Mouse (Mus musculus) forebrain, postnatal 0 days (tissue): ENCODE results near the gene Tatdn3. TPM values are rescaled to one million over a fixed set of nuclear protein-coding genes. Genes with fewer than 3 reads are reported as not detected.
A peak's percentile ranks its signal among the peaks of the same experiment; 100 is the strongest.

ENCODE experiments used
- ATAC-seq: fragments of 200-750 bp; cut with Nextera tagmentation; 2 replicates; pipeline ENCODE4 v1.8.0; 2017; ENCODE audit warnings: mild to moderate bottlenecking, moderate library complexity
- DNase-seq: peaks from one replicate; pipeline ENCODE4 v3.0.0-alpha.2; 2015
- H3K27ac ChIP-seq: fragments of 300-500 bp; sonication (generic); 2 replicates; pipeline ENCODE4 v1.5.1; 2014; ENCODE audit warnings: low read depth, mild to moderate bottlenecking, antibody characterized with exemption, low read length, moderate library complexity, mixed read lengths
- H3K27me3 ChIP-seq: fragments of 300-500 bp; sonication (generic); 2 replicates; pipeline ENCODE4 v1.6.1; 2014; ENCODE audit warnings: mild to moderate bottlenecking, low read length, mixed read lengths; ENCODE audit not compliant: insufficient read depth
- H3K36me3 ChIP-seq: fragments of 300-500 bp; sonication (generic); 2 replicates; pipeline ENCODE4 v1.6.1; 2014; ENCODE audit warnings: mild to moderate bottlenecking, moderate library complexity; ENCODE audit not compliant: insufficient read depth
- H3K4me1 ChIP-seq: fragments of 300-500 bp; sonication (generic); 2 replicates; pipeline ENCODE4 v1.6.1; 2014; ENCODE audit warnings: antibody characterized with exemption; ENCODE audit not compliant: insufficient read depth
- H3K4me2 ChIP-seq: fragments of 300-500 bp; sonication (generic); 2 replicates; pipeline ENCODE4 v1.6.1; 2014; ENCODE audit warnings: low read depth, mild to moderate bottlenecking, moderate library complexity
- H3K4me3 ChIP-seq: fragments of 300-500 bp; sonication (generic); 2 replicates; pipeline ENCODE4 v1.5.1; 2014; ENCODE audit warnings: low read depth, low read length, mixed read lengths
- H3K9ac ChIP-seq: fragments of 300-500 bp; sonication (generic); 2 replicates; pipeline ENCODE4 v1.6.1; 2014; ENCODE audit warnings: mild to moderate bottlenecking
- H3K9me3 ChIP-seq: fragments of 300-500 bp; sonication (generic); 2 replicates; pipeline ENCODE4 v1.6.1; 2016; ENCODE audit warnings: low read length
- CTCF ChIP-seq: sonication (generic); IDR thresholded peaks from 2 replicates; pipeline ENCODE4 v1.5.1; 2016; ENCODE audit warnings: antibody characterized with exemption, control low read depth, low read depth
- WGBS: fragments of 180-500 bp; shearing (Covaris S2); extraction: QIAGEN DNeasy Blood & Tissue Kit; methylation state at CpG from one replicate; pipeline ENCODE4 v1.1.7; 2014; 5-methylcytosine and 5-hydroxymethylcytosine counted together
- polyA plus RNA-seq: library from polyadenylated mRNA; unstranded; fragments of >200 nt; fragmentation: Nextera tagmentation; extraction: Ambion mirVana; gene quantifications from 2 replicates; pipeline ENCODE4 v1.2.1, GENCODE M21; 2015
- total RNA-seq: library from RNA; depleted of rRNA; stranded (reverse); fragments of >200 nt; gene quantifications from 2 replicates; pipeline ENCODE4 v1.2.3, GENCODE M21; 2014

Gene Tatdn3
- total and polyA plus RNA-seq, 2 experiments from 2014 or later = 13.2 to 23.0 TPM

DNA sequence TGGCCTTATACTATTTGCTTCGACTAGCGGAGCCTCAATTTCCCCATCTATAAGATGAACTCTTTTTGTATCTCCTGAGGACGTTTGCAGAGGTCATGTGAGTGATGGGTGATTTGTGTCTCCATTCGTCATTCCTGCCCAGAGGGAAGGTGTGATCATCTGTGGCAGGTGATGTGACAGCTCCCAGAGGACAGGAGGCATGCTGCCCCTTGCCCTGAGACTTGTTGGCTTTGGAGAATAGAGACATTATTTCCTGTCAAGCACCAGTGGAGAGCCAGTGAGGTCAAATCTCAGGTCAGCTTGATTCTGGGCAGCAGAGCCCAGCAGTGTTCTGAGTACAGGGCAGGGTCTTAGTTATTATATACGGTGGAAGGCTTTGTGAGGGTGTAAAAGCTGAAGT is 36.4 kb upstream of the Tatdn3 start:
- no peaks in the 10 kb centered on the region for H3K4me1 ChIP-seq
- H3K27ac ChIP-seq = no peak overlapping the region
- no peak overlapping the region for H3K4me3 ChIP-seq
- no peak for DNase-seq
- no peak for TF ChIP-seq CTCF
- no peaks in the 10 kb centered on the region for H3K9me3 ChIP-seq
- H3K4me2 ChIP-seq = no peak overlapping the region
- H3K36me3 ChIP-seq = no peaks in the 10 kb centered on the region
- no peak overlapping the region for H3K9ac ChIP-seq
- 46% methylated on average over 5 of the region's 5 CpGs for WGBS
- no peak for ATAC-seq
- 0 out of 2 replicates have a peak, but pooled peaks cover 3% of the 10 kb centered on the region for H3K27me3 ChIP-seq

- Histone ChIP-seq H3K9me3 (no peaks in the 10 kb centered on the region), H3K4me3 (peak within 1 kb of the TSS; percentile 49), H3K27ac (no peak within 1 kb of the TSS), H3K4me2 (peak within 1 kb of the TSS; percentile 99), H3K4me1 (no peaks in the 10 kb centered on the region), H3K36me3 (no peaks in the 10 kb centered on the region), H3K27me3 (0 out of 2 replicates have a peak, but pooled peaks cover 3% of the 10 kb centered on the region), H3K9ac (peak within 1 kb of the TSS; percentile 47)
- ATAC-seq (peak; percentile 80), DNase-seq (peak; percentile 40)
- WGBS = 3% methylated on average over 88 of the region's 95 CpGs
- TF ChIP-seq CTCF = peak; percentile 68
These were observed 35.3 kb upstream of the Tatdn3 start, which contains the start of gene Batf3 for GRCm38 (mm10) chr1:191097802-191098747. TSS of gene Batf3 (plus strand) at chr1:191097847.

- no peak for ATAC-seq
- Histone ChIP-seq H3K4me2 (peak overlapping the region; percentile 99), H3K4me1 (no peaks in the 10 kb centered on the region), H3K27ac (no peak overlapping the region), H3K9ac (no peak overlapping the region), H3K9me3 (no peaks in the 10 kb centered on the region), H3K36me3 (no peaks in the 10 kb centered on the region), H3K27me3 (0 out of 2 replicates have a peak, but pooled peaks cover 3% of the 10 kb centered on the region), H3K4me3 (peak overlapping the region; percentile 49)
- TF ChIP-seq CTCF = no peak
- DNase-seq = peak; percentile 16
- WGBS = 54% methylated on average over 14 of the region's 14 CpGs
These were observed 34.3 kb upstream of the Tatdn3 start for GRCm38 (mm10) chr1:191096871-191097681.

DNA sequence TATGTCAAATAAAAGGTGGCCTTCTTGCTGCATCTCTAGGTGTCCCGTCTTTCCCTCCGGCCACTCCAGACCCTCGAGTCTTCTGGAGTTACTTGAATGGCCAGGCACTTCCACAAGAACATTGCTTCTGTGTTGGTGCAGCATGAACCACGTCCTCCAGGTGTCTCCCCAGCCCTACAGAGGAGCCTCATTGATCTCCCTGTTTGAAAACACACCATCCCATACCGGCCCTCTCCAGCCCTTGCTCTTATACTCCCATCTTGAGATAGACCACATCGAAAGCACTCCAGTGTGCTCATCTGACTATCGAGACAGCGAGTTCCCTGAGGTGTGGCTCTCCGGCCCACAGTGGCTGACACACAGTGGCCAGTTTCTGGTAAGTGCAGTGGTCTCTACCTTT is 32.3 kb upstream of the Tatdn3 start:
- ATAC-seq = no peak
- TF ChIP-seq CTCF = peak; percentile 35; the same call in 1 of the 2 replicates
- H3K27ac ChIP-seq = no peak overlapping the region
- H3K27me3 ChIP-seq = 0 out of 2 replicates have a peak, but pooled peaks cover 3% of the 10 kb centered on the region
- H3K4me1 ChIP-seq = no peaks in the 10 kb centered on the region
- H3K36me3 ChIP-seq = no peaks in the 10 kb centered on the region
- WGBS = 73% methylated on average over 9 of the region's 9 CpGs
- H3K9ac ChIP-seq = no peak overlapping the region
- no peak overlapping the region for H3K4me3 ChIP-seq
- no peak overlapping the region for H3K4me2 ChIP-seq
- DNase-seq = no peak
- no peaks in the 10 kb centered on the region for H3K9me3 ChIP-seq

DNA sequence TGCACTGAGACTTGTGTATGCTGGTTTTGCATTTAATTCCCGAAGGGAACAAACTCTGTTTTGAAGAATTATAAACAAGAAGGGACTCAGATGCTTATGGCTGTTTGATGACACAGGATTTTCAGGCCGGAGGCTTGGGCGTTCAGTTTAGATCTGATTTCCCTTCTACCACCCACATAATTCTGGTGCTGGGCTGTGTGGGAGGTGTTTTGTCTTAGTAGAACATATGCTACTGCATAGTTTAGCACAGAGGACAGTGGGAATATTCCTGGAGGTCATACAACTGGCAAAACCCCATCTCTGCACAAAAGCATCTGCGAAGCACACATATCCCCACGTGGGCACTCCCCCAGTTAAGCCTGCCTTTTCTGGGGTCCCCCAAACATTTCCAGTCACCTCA is 30.8 kb upstream of the Tatdn3 start:
- no peak overlapping the region for H3K4me2 ChIP-seq
- no peaks in the 10 kb centered on the region for H3K27me3 ChIP-seq
- no peaks in the 10 kb centered on the region for H3K4me1 ChIP-seq
- ATAC-seq (no peak), DNase-seq (no peak)
- H3K36me3 ChIP-seq = no peaks in the 10 kb centered on the region
- no peak overlapping the region for H3K27ac ChIP-seq
- H3K9ac ChIP-seq = no peak overlapping the region
- no peaks in the 10 kb centered on the region for H3K9me3 ChIP-seq
- H3K4me3 ChIP-seq = no peak overlapping the region
- no peak for TF ChIP-seq CTCF
- 79% methylated on average over 5 of the region's 5 CpGs for WGBS

- no peak for DNase-seq
These were observed 29.3 kb upstream of the Tatdn3 start for GRCm38 (mm10) chr1:191092050-191092449.

More at GRCm38 (mm10) chr1:191092050-191092449, 29.3 kb upstream of the Tatdn3 start:
- no peak overlapping the region for H3K4me2 ChIP-seq
- no peaks in the 10 kb centered on the region for H3K27me3 ChIP-seq
- WGBS = 81% methylated on average over 8 of the region's 8 CpGs
- H3K9ac ChIP-seq = no peak overlapping the region
- TF ChIP-seq CTCF = no peak
- no peaks in the 10 kb centered on the region for H3K4me1 ChIP-seq
- H3K9me3 ChIP-seq = no peaks in the 10 kb centered on the region
- no peak overlapping the region for H3K4me3 ChIP-seq
- ATAC-seq = no peak
- H3K36me3 ChIP-seq = no peaks in the 10 kb centered on the region
- no peak overlapping the region for H3K27ac ChIP-seq
